Mouse (Mus musculus) neural tube, embryonic 14.5 days (tissue): ENCODE results near the gene Oxa1l. TPM values are rescaled to one million over a fixed set of nuclear protein-coding genes. Genes with fewer than 3 reads are reported as not detected.

Experiments
- ATAC-seq: fragments of 200-750 bp; cut with Nextera tagmentation; 2 replicates; pipeline ENCODE4 v1.8.0; 2017; ENCODE audit warnings: low read depth, mild to moderate bottlenecking, moderate TSS enrichment, moderate library complexity
- H3K27ac ChIP-seq: fragments of 300-500 bp; sonication (generic); 2 replicates; pipeline ENCODE4 v1.5.1; 2014; ENCODE audit warnings: low read depth, mild to moderate bottlenecking, control low read depth, low read length, moderate library complexity, mixed read lengths
- H3K27me3 ChIP-seq: fragments of 300-500 bp; sonication (generic); 2 replicates; pipeline ENCODE4 v1.6.1; 2014; ENCODE audit warnings: low read length; ENCODE audit not compliant: control insufficient read depth, insufficient read depth
- H3K36me3 ChIP-seq: fragments of 300-500 bp; sonication (generic); 2 replicates; pipeline ENCODE4 v1.6.1; 2014; ENCODE audit warnings: low read length, mixed read lengths; ENCODE audit not compliant: control insufficient read depth, insufficient read depth
- H3K4me1 ChIP-seq: fragments of 300-500 bp; sonication (generic); 2 replicates; pipeline ENCODE4 v1.6.1; 2014; ENCODE audit warnings: low read length; ENCODE audit not compliant: control insufficient read depth, insufficient read depth
- H3K4me2 ChIP-seq: fragments of 300-500 bp; sonication (generic); 2 replicates; pipeline ENCODE4 v1.6.1; 2014; ENCODE audit warnings: mild to moderate bottlenecking, low read depth, low read length, control low read depth
- H3K4me3 ChIP-seq: fragments of 300-500 bp; sonication (generic); 2 replicates; pipeline ENCODE4 v1.5.1; 2014; ENCODE audit warnings: low read depth, low read length, control low read depth, mixed read lengths
- H3K9ac ChIP-seq: fragments of 300-500 bp; sonication (generic); replicated peaks from 2 replicates; pipeline ENCODE4 v1.6.1; 2014; ENCODE audit warnings: low read depth, mild to moderate bottlenecking, control low read depth, low read length, mixed read lengths
- H3K9me3 ChIP-seq: fragments of 300-500 bp; sonication (generic); 2 replicates; pipeline ENCODE4 v1.6.1; 2016; ENCODE audit warnings: low read length; ENCODE audit not compliant: control insufficient read depth
- WGBS: fragments of 180-500 bp; shearing (Covaris S2); extraction: QIAGEN DNeasy Blood & Tissue Kit; methylation state at CpG from one replicate; pipeline ENCODE4 v1.1.7; 2014; 5-methylcytosine and 5-hydroxymethylcytosine counted together
- polyA plus RNA-seq: library from polyadenylated mRNA; unstranded; fragments of >200 nt; fragmentation: Nextera tagmentation; extraction: Ambion mirVana; gene quantifications from 2 replicates; pipeline ENCODE4 v1.2.1, GENCODE M21; 2014

Oxa1l gene
- polyA plus RNA-seq, 1 experiment from 2014 or later, result 75.4 TPM

GRCm38 (mm10) chr14:54396685-54397084 lies 36.1 kb downstream of the Oxa1l start:
- no peak overlapping the region for H3K9ac ChIP-seq
- no peak overlapping the region for H3K4me3 ChIP-seq
- H3K27me3 ChIP-seq, result no peaks in the 10 kb centered on the region
- no peaks in the 10 kb centered on the region for H3K9me3 ChIP-seq
- no peak for ATAC-seq
- no peaks in the 10 kb centered on the region for H3K4me1 ChIP-seq
- H3K4me2 ChIP-seq, result no peak overlapping the region
- WGBS, result 89% methylated on average over 7 of the region's 7 CpGs
- H3K27ac ChIP-seq, result no peak overlapping the region
- H3K36me3 ChIP-seq, result no peaks in the 10 kb centered on the region

GRCm38 (mm10) chr14:54397872-54398527 lies 37.4 kb downstream of the Oxa1l start:
- 77% methylated on average over 7 of the region's 7 CpGs for WGBS
- Histone ChIP-seq H3K36me3 (no peaks in the 10 kb centered on the region), H3K27ac (no peak overlapping the region), H3K4me1 (no peaks in the 10 kb centered on the region), H3K9ac (no peak overlapping the region), H3K27me3 (no peaks in the 10 kb centered on the region), H3K4me3 (no peak overlapping the region), H3K4me2 (no peak overlapping the region), H3K9me3 (no peaks in the 10 kb centered on the region)
- no peak for ATAC-seq

GRCm38 (mm10) chr14:54398528-54398916 lies 37.9 kb downstream of the Oxa1l start:
- Histone ChIP-seq H3K27me3 (no peaks in the 10 kb centered on the region), H3K36me3 (no peaks in the 10 kb centered on the region), H3K4me3 (no peak overlapping the region), H3K9me3 (no peaks in the 10 kb centered on the region), H3K4me2 (no peak overlapping the region), H3K9ac (no peak overlapping the region), H3K27ac (no peak overlapping the region), H3K4me1 (no peaks in the 10 kb centered on the region)
- no peak for ATAC-seq
- WGBS, result 76% methylated on average over 7 of the region's 7 CpGs

GRCm38 (mm10) chr14:54398921-54399382 lies 38.3 kb downstream of the Oxa1l start:
- 37% methylated on average over 8 of the region's 8 CpGs for WGBS

GRCm38 (mm10) chr14:54401723-54402122 lies 41.1 kb downstream of the Oxa1l start:
- no peaks in the 10 kb centered on the region for H3K4me1 ChIP-seq
- 60% methylated on average over 3 of the region's 3 CpGs for WGBS
- H3K4me3 ChIP-seq, result no peak overlapping the region
- no peaks in the 10 kb centered on the region for H3K9me3 ChIP-seq
- no peak overlapping the region for H3K9ac ChIP-seq
- no peak for ATAC-seq
- no peaks in the 10 kb centered on the region for H3K27me3 ChIP-seq
- no peaks in the 10 kb centered on the region for H3K36me3 ChIP-seq
- H3K27ac ChIP-seq, result no peak overlapping the region
- H3K4me2 ChIP-seq, result no peak overlapping the region

More at GRCm38 (mm10) chr14:54398921-54399382, 38.3 kb downstream of the Oxa1l start:
- Histone ChIP-seq H3K27ac (no peak overlapping the region), H3K36me3 (no peaks in the 10 kb centered on the region), H3K4me1 (no peaks in the 10 kb centered on the region), H3K9ac (no peak overlapping the region), H3K4me2 (no peak overlapping the region), H3K27me3 (no peaks in the 10 kb centered on the region), H3K4me3 (no peak overlapping the region), H3K9me3 (no peaks in the 10 kb centered on the region)
- no peak for ATAC-seq

- WGBS, result 88% methylated on average over 25 of the region's 25 CpGs
- H3K4me2 ChIP-seq, result no peak overlapping the region
- no peaks in the 10 kb centered on the region for H3K4me1 ChIP-seq
- no peaks in the 10 kb centered on the region for H3K9me3 ChIP-seq
- no peak overlapping the region for H3K27ac ChIP-seq
- H3K9ac ChIP-seq, result no peak overlapping the region
- H3K4me3 ChIP-seq, result no peak overlapping the region
- no peak for ATAC-seq
- H3K36me3 ChIP-seq, result no peaks in the 10 kb centered on the region
- no peaks in the 10 kb centered on the region for H3K27me3 ChIP-seq
Observed at GRCm38 (mm10) chr14:54408336-54409056, 47.9 kb downstream of the Oxa1l start.

- ATAC-seq, result no peak
- H3K4me3 ChIP-seq, result no peak overlapping the region
- no peaks in the 10 kb centered on the region for H3K27me3 ChIP-seq
- H3K4me1 ChIP-seq, result no peaks in the 10 kb centered on the region
- H3K4me2 ChIP-seq, result no peak overlapping the region
- H3K9me3 ChIP-seq, result no peaks in the 10 kb centered on the region
- no peak overlapping the region for H3K27ac ChIP-seq
- WGBS, result 74% methylated on average over 7 of the region's 7 CpGs
- no peak overlapping the region for H3K9ac ChIP-seq
- no peaks in the 10 kb centered on the region for H3K36me3 ChIP-seq
Observed at GRCm38 (mm10) chr14:54409057-54409645, 48.5 kb downstream of the Oxa1l start.

- Histone ChIP-seq H3K36me3 (no peaks in the 10 kb centered on the region), H3K27me3 (no peaks in the 10 kb centered on the region), H3K4me3 (no peak overlapping the region), H3K4me2 (no peak overlapping the region), H3K9ac (no peak overlapping the region; the same call in 1 of the 2 replicates), H3K9me3 (no peaks in the 10 kb centered on the region), H3K27ac (peak overlapping the region; percentile 39; the same call in 1 of the 2 replicates), H3K4me1 (no peaks in the 10 kb centered on the region)
- 42% methylated on average over 17 of the region's 17 CpGs for WGBS
- no peak for ATAC-seq
Observed at GRCm38 (mm10) chr14:54409980-54410810, 49.6 kb downstream of the Oxa1l start.
